Mouse (Mus musculus) midbrain, embryonic 11.5 days (tissue): ENCODE data around the gene Fabp2. TPM values are rescaled to one million over a fixed set of nuclear protein-coding genes. Genes with fewer than 3 reads are reported as not detected.
"Not testable (repeated sequence)": the region's sequence is repeated elsewhere in the genome, so short reads cannot be mapped to it uniquely, and the experiment has no call there.

Source experiments
- ATAC-seq: fragments of 200-750 bp; cut with Nextera tagmentation; 2 replicates; pipeline ENCODE4 v1.8.0; 2017; ENCODE audit warnings: moderate TSS enrichment, moderate library complexity; ENCODE audit not compliant: low FRiP score
- DNase-seq: peaks from one replicate; pipeline ENCODE4 v3.0.0; 2015; ENCODE audit warnings: low spot score; ENCODE audit errors: missing footprints
- H3K27ac ChIP-seq: fragments of 300-500 bp; sonication (generic); 2 replicates; pipeline ENCODE4 v1.5.1; 2014; ENCODE audit warnings: low read depth, low read length
- H3K27me3 ChIP-seq: fragments of 300-500 bp; sonication (generic); 2 replicates; pipeline ENCODE4 v1.6.1; 2014; ENCODE audit warnings: mild to moderate bottlenecking, low read length, moderate library complexity, mixed read lengths; ENCODE audit not compliant: control insufficient read depth, insufficient read depth
- H3K36me3 ChIP-seq: fragments of 300-500 bp; sonication (generic); 2 replicates; pipeline ENCODE4 v1.6.1; 2014; ENCODE audit warnings: mild to moderate bottlenecking, low read length, moderate library complexity, mixed read lengths; ENCODE audit not compliant: control insufficient read depth, insufficient read depth
- H3K4me1 ChIP-seq: fragments of 300-500 bp; sonication (generic); 2 replicates; pipeline ENCODE4 v1.6.1; 2014; ENCODE audit warnings: low read length; ENCODE audit not compliant: control insufficient read depth, insufficient read depth
- H3K4me2 ChIP-seq: fragments of 300-500 bp; sonication (generic); 2 replicates; pipeline ENCODE4 v1.6.1; 2014; ENCODE audit warnings: mild to moderate bottlenecking, moderate library complexity
- H3K4me3 ChIP-seq: fragments of 300-500 bp; sonication (generic); 2 replicates; pipeline ENCODE4 v1.5.1; 2014; ENCODE audit warnings: low read depth, low read length
- H3K9ac ChIP-seq: fragments of 300-500 bp; sonication (generic); 2 replicates; pipeline ENCODE4 v1.6.1; 2014; ENCODE audit warnings: low read length
- H3K9me3 ChIP-seq: fragments of 300-500 bp; sonication (generic); 2 replicates; pipeline ENCODE4 v1.6.1; 2016; ENCODE audit warnings: low read length; ENCODE audit not compliant: control insufficient read depth
- WGBS: fragments of 180-500 bp; shearing (Covaris S2); extraction: QIAGEN DNeasy Blood & Tissue Kit; methylation state at CpG from one replicate; pipeline ENCODE4 v1.1.7; 2014; 5-methylcytosine and 5-hydroxymethylcytosine counted together
- polyA plus RNA-seq: library from polyadenylated mRNA; unstranded; fragments of >200 nt; fragmentation: Nextera tagmentation; extraction: Ambion mirVana; gene quantifications from 2 replicates; pipeline ENCODE4 v1.2.1, GENCODE M21; 2014

Gene Fabp2
- polyA plus RNA-seq, 1 experiment from 2014 or later: not detected

DNA sequence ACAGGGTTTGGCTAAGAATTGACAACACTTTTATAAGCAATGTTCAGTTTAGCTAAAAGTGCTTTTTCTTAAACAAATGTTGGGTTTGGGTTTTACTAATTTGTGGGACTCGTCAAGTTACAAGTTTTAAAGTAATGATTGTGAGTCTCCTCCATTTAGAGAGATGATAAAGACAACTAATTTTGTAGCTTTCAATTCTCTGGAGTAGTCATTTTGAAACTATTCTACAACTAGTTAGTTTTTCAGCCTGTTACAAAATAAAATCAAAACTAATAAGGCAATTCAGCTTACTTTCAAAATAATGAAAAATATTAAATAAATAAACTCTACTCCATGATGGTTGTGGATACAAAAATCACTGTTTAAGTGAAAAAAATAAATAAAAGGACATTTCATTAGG, 37.6 kb downstream of the Fabp2 start:
- no peaks in the 10 kb centered on the region for H3K27me3 ChIP-seq
- DNase-seq: no peak
- no peak overlapping the region for H3K4me3 ChIP-seq
- no peak overlapping the region for H3K27ac ChIP-seq
- H3K9ac ChIP-seq: no peak overlapping the region
- H3K4me2 ChIP-seq: no peak overlapping the region
- ATAC-seq: no peak
- H3K9me3 ChIP-seq: no peaks in the 10 kb centered on the region
- H3K4me1 ChIP-seq: no peaks in the 10 kb centered on the region
- WGBS: 96% methylated on average over 1 of the region's 1 CpGs
- no peaks in the 10 kb centered on the region for H3K36me3 ChIP-seq

GRCm38 (mm10) chr3:122937176-122937575, 42.3 kb downstream of the Fabp2 start:
- H3K4me2 ChIP-seq, H3K27me3 ChIP-seq, ATAC-seq, H3K4me1 ChIP-seq, H3K9me3 ChIP-seq, H3K9ac ChIP-seq, DNase-seq, H3K36me3 ChIP-seq, H3K4me3 ChIP-seq, H3K27ac ChIP-seq: not testable (repeated sequence)
- 78% methylated on average over 13 of the region's 13 CpGs for WGBS

GRCm38 (mm10) chr3:122939215-122939614, 44.3 kb downstream of the Fabp2 start:
- H3K9ac ChIP-seq: no peak overlapping the region
- no peaks in the 10 kb centered on the region for H3K4me1 ChIP-seq
- DNase-seq: no peak
- no peak for ATAC-seq
- H3K27me3 ChIP-seq: no peaks in the 10 kb centered on the region
- H3K4me3 ChIP-seq: no peak overlapping the region
- no peaks in the 10 kb centered on the region for H3K9me3 ChIP-seq
- no peaks in the 10 kb centered on the region for H3K36me3 ChIP-seq
- H3K27ac ChIP-seq: no peak overlapping the region
- 79% methylated on average over 2 of the region's 2 CpGs for WGBS
- no peak overlapping the region for H3K4me2 ChIP-seq

- no peak overlapping the region for H3K27ac ChIP-seq
- no peak overlapping the region for H3K4me2 ChIP-seq
- no peak overlapping the region for H3K4me3 ChIP-seq
- no peak for ATAC-seq
- H3K9me3 ChIP-seq: no peaks in the 10 kb centered on the region
- 88% methylated on average over 6 of the region's 6 CpGs for WGBS
- H3K9ac ChIP-seq: no peak overlapping the region
- no peaks in the 10 kb centered on the region for H3K4me1 ChIP-seq
- H3K27me3 ChIP-seq: no peaks in the 10 kb centered on the region
- H3K36me3 ChIP-seq: no peaks in the 10 kb centered on the region
- no peak for DNase-seq
Measured at GRCm38 (mm10) chr3:122943387-122943890, 48.6 kb downstream of the Fabp2 start.

Other genes with a start within 250 kb of the Fabp2 start
- gene Pde5a, start 166.1 kb upstream of the Fabp2 start, polyA plus RNA-seq: 3.8 and 4.6 TPM in 2 replicates
- not detected in 2 replicates for gene Gm10959, start 24.3 kb downstream of the Fabp2 start, polyA plus RNA-seq
- gene 1810037I17Rik, start 29.1 kb downstream of the Fabp2 start, polyA plus RNA-seq: 95.8 and 97.9 TPM in 2 replicates
- gene Usp53, start 89.4 kb downstream of the Fabp2 start, polyA plus RNA-seq: 3.4 and 3.7 TPM in 2 replicates
- not detected in 2 replicates for gene Myoz2, start 139.9 kb downstream of the Fabp2 start, polyA plus RNA-seq